Mouse (Mus musculus): ENCODE measurements around the gene Prpf6.

DNA sequence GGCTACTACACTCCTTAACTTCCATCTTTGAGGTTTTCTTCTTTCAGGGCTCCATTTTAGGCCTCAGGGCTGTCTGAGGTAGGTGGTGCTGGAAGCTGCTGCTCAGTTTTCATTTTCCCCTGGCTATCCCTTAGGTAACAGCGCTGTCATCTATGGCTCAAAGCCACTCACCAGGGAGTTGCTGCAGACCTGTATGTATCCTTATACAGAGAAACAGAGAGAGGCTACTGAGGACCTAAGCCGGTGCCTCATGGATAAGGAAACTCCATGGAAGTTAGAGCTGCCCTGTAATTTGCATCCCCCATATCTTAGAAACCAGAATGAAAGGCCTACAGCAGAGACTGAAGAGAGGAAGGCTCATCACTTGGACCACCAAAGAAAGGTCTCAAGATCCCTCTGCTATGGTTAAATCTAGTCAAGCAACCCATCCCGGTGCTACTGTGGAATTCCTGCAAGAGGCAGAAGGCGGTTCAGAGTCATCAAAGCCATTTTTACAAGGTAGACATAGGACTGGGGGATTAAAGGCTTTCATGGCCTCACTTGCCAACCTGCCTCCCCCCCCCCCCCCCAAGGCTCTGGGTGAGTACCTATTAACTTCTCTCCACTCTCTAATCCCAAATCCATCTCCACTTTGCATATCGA is 11.4 kb upstream of the Prpf6 start:
- TF ChIP-seq CHD2 (IDR thresholded peaks at IDR 0.05; ENCODE audit: low read depth, low read length) (no peak), ZC3H11A (IDR thresholded peaks at IDR 0.05; ENCODE audit: borderline replicate concordance, low read depth, low read length) (no peak), ZNF384 (IDR thresholded peaks at IDR 0.05; ENCODE audit: low read depth, low read length) (peak; percentile 87), HCFC1 (IDR thresholded peaks at IDR 0.05; ENCODE audit: borderline replicate concordance, insufficient read depth, low read length) (no peak), MAFK (IDR thresholded peaks at IDR 0.05; ENCODE audit: insufficient read depth, low read depth, low read length) (no peak)
